Mouse (Mus musculus) MEL (cell line): Measurements from ENCODE around the gene Ppt2. TPM values are rescaled to one million over a fixed set of nuclear protein-coding genes. Genes with fewer than 3 reads are reported as not detected.
A peak's percentile ranks its signal among the peaks of the same experiment; 100 is the strongest.

ENCODE experiments used
- DNase-seq: peaks from one replicate; pipeline ENCODE4 v3.0.0; 2011; ENCODE audit warnings: low read depth, low spot score
- H3K27ac ChIP-seq: 2 replicates; pipeline ENCODE4 v1.5.1; 2012; ENCODE audit warnings: low read depth, mild to moderate bottlenecking, control low read depth, low read length, moderate library complexity; ENCODE audit not compliant: control insufficient read depth
- H3K27me3 ChIP-seq, 2 experiments: fragments of 150-350 bp in 1 of 2; sonication (generic) in 1 of 2; 2 replicates each; pipeline ENCODE4 v1.6.1; 2012; ENCODE audit warnings: low read length in 2 of 2, mild to moderate bottlenecking in 2 of 2, improper control_type of control experiment in 1 of 2, moderate library complexity in 1 of 2; ENCODE audit not compliant: insufficient read depth in 2 of 2, control insufficient read depth in 1 of 2
- H3K36me3 ChIP-seq, 2 experiments: 2 replicates each; pipeline ENCODE4 v1.6.1; 2012 to 2014; ENCODE audit warnings: low read length in 2 of 2, improper control_type of control experiment in 1 of 2, inconsistent platforms in 1 of 2, mild to moderate bottlenecking in 1 of 2; ENCODE audit not compliant: insufficient read depth in 2 of 2, control insufficient read depth in 1 of 2
- H3K4me1 ChIP-seq, 2 experiments: fragments of 150-350 bp in 1 of 2; sonication (generic) in 1 of 2; 2 replicates each; pipeline ENCODE4 v1.6.1; 2012; ENCODE audit warnings: low read length in 2 of 2, improper control_type of control experiment in 1 of 2, mild to moderate bottlenecking in 1 of 2; ENCODE audit not compliant: insufficient read depth in 2 of 2, control insufficient read depth in 1 of 2
- H3K4me3 ChIP-seq, 2 experiments: fragments of 150-350 bp in 1 of 2; sonication (generic) in 1 of 2; 2 replicates each; pipeline ENCODE4 v1.5.1; 2012; ENCODE audit warnings: low read depth in 2 of 2, low read length in 2 of 2, mild to moderate bottlenecking in 2 of 2, moderate library complexity in 2 of 2, control low read depth in 1 of 2, improper control_type of control experiment in 1 of 2; ENCODE audit not compliant: control insufficient read depth in 1 of 2, insufficient read depth in 1 of 2
- H3K79me2 ChIP-seq: 2 replicates; pipeline ENCODE4 v1.6.1; 2012; ENCODE audit warnings: mild to moderate bottlenecking, low read length, moderate library complexity; ENCODE audit not compliant: control insufficient read depth, poor library complexity, insufficient read depth
- H3K9ac ChIP-seq: 2 replicates; pipeline ENCODE4 v1.6.1; 2012; ENCODE audit warnings: low read depth, mild to moderate bottlenecking, control low read depth, low read length, moderate library complexity; ENCODE audit not compliant: control insufficient read depth, poor library complexity, severe bottlenecking
- H3K9me3 ChIP-seq: fragments of 150-350 bp; sonication (generic); replicated peaks from 2 replicates; pipeline ENCODE4 v1.6.1; 2012; ENCODE audit warnings: mild to moderate bottlenecking, low read length, improper control_type of control experiment, moderate library complexity; ENCODE audit not compliant: insufficient read depth
- BHLHE40 ChIP-seq: IDR thresholded peaks from 2 replicates; pipeline ENCODE4 v1.6.1; 2012; ENCODE audit warnings: low read depth, mild to moderate bottlenecking, inconsistent platforms, low read length, improper control_type of control experiment, borderline replicate concordance
- CHD1 ChIP-seq: IDR thresholded peaks from 2 replicates; pipeline ENCODE4 v1.6.1; 2012; ENCODE audit warnings: low read depth, mild to moderate bottlenecking, inconsistent platforms, low read length, improper control_type of control experiment
- CTCF ChIP-seq, 3 experiments: IDR thresholded peaks in 2 of 3; conservative IDR thresholded peaks in 1 of 3; 2 replicates each; pipeline ENCODE4 v1.5.1; 2011 to 2012; ENCODE audit warnings: low read length in 3 of 3, low read depth in 2 of 3, mild to moderate bottlenecking in 2 of 3, improper control_type of control experiment in 1 of 3, inconsistent platforms in 1 of 3, mixed read lengths in 1 of 3, moderate library complexity in 1 of 3; ENCODE audit not compliant: control insufficient read depth in 1 of 3, insufficient read depth in 1 of 3, poor library complexity in 1 of 3, severe bottlenecking in 1 of 3
- E2F4 ChIP-seq: IDR thresholded peaks from 2 replicates; pipeline ENCODE4 v1.6.1; 2011; ENCODE audit warnings: low read depth, low read length, improper control_type of control experiment, borderline replicate concordance
- ELF1 ChIP-seq: IDR thresholded peaks from 2 replicates; pipeline ENCODE4 v1.6.1; 2014; ENCODE audit warnings: low read depth, mild to moderate bottlenecking, inconsistent platforms, low read length, improper control_type of control experiment, moderate library complexity
- GABPA ChIP-seq: IDR thresholded peaks from 2 replicates; pipeline ENCODE4 v1.6.1; 2012; ENCODE audit warnings: low read depth, mild to moderate bottlenecking, inconsistent platforms, low read length, improper control_type of control experiment, moderate library complexity
- GATA1 ChIP-seq: IDR thresholded peaks from 2 replicates; pipeline ENCODE4 v1.6.1; 2011; ENCODE audit warnings: low read depth, low read length, improper control_type of control experiment
- MAFK ChIP-seq: IDR thresholded peaks from 2 replicates; pipeline ENCODE4 v1.6.1; 2011; ENCODE audit warnings: low read depth, mild to moderate bottlenecking, low read length, improper control_type of control experiment, borderline replicate concordance
- MAX ChIP-seq: IDR thresholded peaks from 2 replicates; pipeline ENCODE4 v1.6.1; 2011; ENCODE audit warnings: low read length, improper control_type of control experiment
- MEF2A ChIP-seq: IDR thresholded peaks from 2 replicates; pipeline ENCODE4 v1.6.1; 2014; ENCODE audit warnings: low read depth, mild to moderate bottlenecking, inconsistent platforms, low read length, improper control_type of control experiment; ENCODE audit not compliant: poor library complexity, insufficient replicate concordance, severe bottlenecking; ENCODE audit errors: extremely low read depth
- NELFE ChIP-seq: IDR thresholded peaks from 2 replicates; pipeline ENCODE4 v1.6.1; 2011; ENCODE audit warnings: low read depth, low read length, improper control_type of control experiment
- NRF1 ChIP-seq: IDR thresholded peaks from 2 replicates; pipeline ENCODE4 v1.6.1; 2014; ENCODE audit warnings: low read depth, mild to moderate bottlenecking, inconsistent platforms, low read length, improper control_type of control experiment, moderate library complexity; ENCODE audit not compliant: poor library complexity, insufficient read depth, severe bottlenecking
- POLR2A ChIP-seq, 2 experiments: IDR thresholded peaks; 2 replicates each; pipeline ENCODE4 v1.6.1; 2011 to 2012; ENCODE audit warnings: low read length in 2 of 2, mild to moderate bottlenecking in 2 of 2, control low read depth in 1 of 2, improper control_type of control experiment in 1 of 2, low read depth in 1 of 2, moderate library complexity in 1 of 2; ENCODE audit not compliant: control insufficient read depth in 1 of 2, insufficient read depth in 1 of 2, poor library complexity in 1 of 2
- POLR2AphosphoS2 ChIP-seq: IDR thresholded peaks from 2 replicates; pipeline ENCODE4 v1.6.1; 2011; ENCODE audit warnings: low read length, improper control_type of control experiment
- POLR2AphosphoS5 ChIP-seq: IDR thresholded peaks from 2 replicates; pipeline ENCODE4 v1.6.1; 2012; ENCODE audit warnings: low read depth, borderline replicate concordance, mild to moderate bottlenecking, inconsistent platforms, low read length, moderate library complexity, mixed read lengths
- RAD21 ChIP-seq: IDR thresholded peaks from 2 replicates; pipeline ENCODE4 v1.6.1; 2011; ENCODE audit warnings: mild to moderate bottlenecking, low read depth, low read length, improper control_type of control experiment
- SMC3 ChIP-seq: IDR thresholded peaks from 2 replicates; pipeline ENCODE4 v1.6.1; 2011; ENCODE audit warnings: low read depth, low read length, improper control_type of control experiment
- TBP ChIP-seq: IDR thresholded peaks from 2 replicates; pipeline ENCODE4 v1.8.0; 2011; ENCODE audit warnings: low read depth, low read length, improper control_type of control experiment
- TCF12 ChIP-seq: IDR thresholded peaks from 2 replicates; pipeline ENCODE4 v1.6.1; 2014; ENCODE audit warnings: low read depth, mild to moderate bottlenecking, inconsistent platforms, low read length, improper control_type of control experiment, moderate library complexity
- USF1 ChIP-seq: IDR thresholded peaks from 2 replicates; pipeline ENCODE4 v1.6.1; 2014; ENCODE audit warnings: low read depth, mild to moderate bottlenecking, inconsistent platforms, low read length, improper control_type of control experiment, moderate library complexity
- ZKSCAN1 ChIP-seq: IDR thresholded peaks from 2 replicates; pipeline ENCODE4 v1.6.1; 2012; ENCODE audit warnings: low read depth, mild to moderate bottlenecking, inconsistent platforms, low read length, improper control_type of control experiment, moderate library complexity
- ZMIZ1 ChIP-seq: IDR thresholded peaks from 2 replicates; pipeline ENCODE4 v1.6.1; 2012; ENCODE audit warnings: low read depth, mild to moderate bottlenecking, inconsistent platforms, low read length, improper control_type of control experiment, moderate library complexity
- ZNF384 ChIP-seq: IDR thresholded peaks from 2 replicates; pipeline ENCODE4 v1.6.1; 2012; ENCODE audit warnings: low read depth, mild to moderate bottlenecking, inconsistent platforms, low read length, improper control_type of control experiment
- polyA plus RNA-seq, 2 experiments: library from polyadenylated mRNA; stranded (reverse) in 1 of 2; unstranded in 1 of 2; fragments of >175 nt in 1 of 2; fragments of >200 nt in 1 of 2; gene quantifications; 2 replicates each; pipeline versions ENCODE4 v1.2.1 to v1.2.4; 2012; ENCODE audit warnings: low replicate concordance in 2 of 2, low read depth in 1 of 2; ENCODE audit not compliant: insufficient read length in 2 of 2, insufficient read depth in 1 of 2, missing spikeins in 1 of 2
- total RNA-seq: library from RNA; depleted of rRNA; stranded (reverse); fragments of 300-350 nt; gene quantifications from 2 replicates; pipeline ENCODE4 v1.2.3, GENCODE M21; 2012

The Ppt2 gene
- total and polyA plus RNA-seq, 3 experiments, result 29.2 to 147 (median 67.1) TPM

DNA sequence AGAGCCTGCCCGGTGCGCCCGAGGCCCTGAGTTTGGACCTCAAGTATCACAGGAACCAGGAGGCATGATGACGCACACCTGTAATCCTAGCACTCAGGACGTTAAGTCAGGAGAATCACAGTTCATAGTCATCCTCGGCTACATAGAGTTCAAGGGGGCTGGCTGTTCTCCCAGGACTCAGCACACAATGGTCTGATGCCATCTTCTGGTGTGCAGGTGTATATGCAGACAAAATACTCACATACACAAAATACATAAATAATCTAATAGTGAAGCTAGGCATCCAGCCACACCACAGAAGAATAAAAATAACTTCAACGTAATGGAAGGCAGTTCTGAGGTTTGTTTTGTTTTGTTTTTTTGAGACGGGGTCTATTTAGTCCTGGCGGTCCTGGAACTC is 5.1 kb downstream of the Ppt2 start:
- H3K4me3 ChIP-seq, result no peak overlapping the region
- peaks cover 0 to 12% of the 10 kb centered on the region in 2 experiments; a peak in 3 of 4 replicates for H3K36me3 ChIP-seq

DNA sequence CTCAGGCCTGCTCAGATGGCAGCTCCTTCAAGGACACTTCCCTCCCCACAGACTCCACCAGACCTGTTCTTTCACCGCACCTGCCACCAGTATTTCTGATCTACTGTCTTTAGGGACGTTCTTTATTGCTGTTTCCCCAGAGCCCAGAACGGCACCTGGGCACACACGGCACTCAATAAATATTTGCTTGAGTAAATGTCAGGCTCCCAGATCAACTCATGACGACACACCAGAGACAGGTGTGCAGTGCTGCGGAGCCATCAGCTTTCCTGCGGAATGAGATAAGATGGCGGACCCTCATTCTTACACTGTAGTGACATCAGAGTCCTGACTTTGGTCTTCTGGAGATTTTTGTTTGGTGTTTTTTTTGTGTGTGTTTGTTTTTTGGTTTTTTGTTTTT is 7.3 kb downstream of the Ppt2 start:
- Histone ChIP-seq H3K4me3 (no peak overlapping the region), H3K4me1 (peaks cover 2 to 17% of the 10 kb centered on the region in 2 experiments; a peak in 3 of 4 replicates), H3K27ac (no peak overlapping the region), H3K27me3 (no peaks in the 10 kb centered on the region), H3K9ac (no peak overlapping the region), H3K9me3 (no peaks in the 10 kb centered on the region), H3K36me3 (peaks cover 0 to 10% of the 10 kb centered on the region in 2 experiments; a peak in 3 of 4 replicates), H3K79me2 (peaks cover 5% of the 10 kb centered on the region)
- DNase-seq, result no peak
- TF ChIP-seq GATA1 (no peak), GABPA (no peak), NRF1 (no peak), ZNF384 (no peak), TBP (no peak), ZKSCAN1 (no peak), POLR2AphosphoS5 (no peak), POLR2AphosphoS2 (no peak), NELFE (no peak), TCF12 (no peak), CHD1 (no peak), MEF2A (no peak), BHLHE40 (no peak)

More for the DNA sequence above, 5.1 kb downstream of the Ppt2 start:
- peaks cover 16% of the 10 kb centered on the region for H3K79me2 ChIP-seq
- no peak for TF ChIP-seq BHLHE40
- peak; percentile 56 for TF ChIP-seq SMC3
- no peak for TF ChIP-seq E2F4
- no peak for TF ChIP-seq ZNF384
- no peak for TF ChIP-seq MAFK
- no peak for TF ChIP-seq ZMIZ1
- no peak for TF ChIP-seq MAX
- no peak for TF ChIP-seq NRF1
- TF ChIP-seq RAD21, result peak; percentile 50
- no peak for TF ChIP-seq USF1
- TF ChIP-seq GABPA, result no peak
- no peak for TF ChIP-seq CHD1
- no peak for TF ChIP-seq POLR2A (IDR thresholded peaks at IDR 0.05; ENCODE audit: control insufficient read depth in 1 of 2, insufficient read depth in 1 of 2, low read depth in 1 of 2, low read length in 2 of 2, poor library complexity in 1 of 2)
- TF ChIP-seq ELF1, result no peak
- TF ChIP-seq CTCF (IDR thresholded peaks at IDR 0.05 in 2 of 3, conservative IDR thresholded peaks at IDR 0.05 in 1 of 3; ENCODE audit: control insufficient read depth in 1 of 3, insufficient read depth in 1 of 3, low read depth in 2 of 3, low read length in 3 of 3, poor library complexity in 1 of 3, severe bottlenecking in 1 of 3), result peak; percentile 20 to 54 (median 21); a peak in 4 of 6 replicates
- TF ChIP-seq, all 39 proteins: peak for 3
- Histone ChIP-seq H3K9ac (no peak overlapping the region), H3K27me3 (no peaks in the 10 kb centered on the region), H3K9me3 (no peaks in the 10 kb centered on the region), H3K4me1 (peaks cover 2 to 19% of the 10 kb centered on the region in 2 experiments; a peak in 3 of 4 replicates), H3K27ac (no peak overlapping the region)
- DNase-seq, result peak; percentile 42
